Mouse (Mus musculus): ENCODE data around the gene Gm21996. TPM values are rescaled to one million over a fixed set of nuclear protein-coding genes. Genes with fewer than 3 reads are reported as not detected.

The Gm21996 gene
- polyA plus RNA-seq (2015; fragmentation: Nextera tagmentation; extraction: Ambion mirVana): not detected in 2 replicates

GRCm38 (mm10) chrY:89745432-89745831 is at the start of gene Gm21996:
TSS of gene Gm21996 (minus strand) at chrY:89745532.

